Mouse (Mus musculus) hindbrain, embryonic 11.5 days (tissue): Measurements from ENCODE around the gene Pcbp4. TPM values are rescaled to one million over a fixed set of nuclear protein-coding genes. Genes with fewer than 3 reads are reported as not detected.
A peak's percentile ranks its signal among the peaks of the same experiment; 100 is the strongest.

ENCODE experiments used
- ATAC-seq: fragments of 200-750 bp; cut with Nextera tagmentation; 2 replicates; pipeline ENCODE4 v1.8.0; 2017; ENCODE audit warnings: mild to moderate bottlenecking, moderate TSS enrichment, moderate library complexity; ENCODE audit not compliant: low FRiP score
- DNase-seq: peaks from one replicate; pipeline ENCODE4 v3.0.0-alpha.2; 2015; ENCODE audit warnings: low spot score
- H3K27ac ChIP-seq: fragments of 300-500 bp; sonication (generic); 2 replicates; pipeline ENCODE4 v1.5.1; 2014; ENCODE audit warnings: mild to moderate bottlenecking, low read depth, low read length
- H3K27me3 ChIP-seq: fragments of 300-500 bp; sonication (generic); 2 replicates; pipeline ENCODE4 v1.6.1; 2014; ENCODE audit warnings: mild to moderate bottlenecking, low read length, moderate library complexity, mixed read lengths; ENCODE audit not compliant: control insufficient read depth, insufficient read depth
- H3K36me3 ChIP-seq: fragments of 300-500 bp; sonication (generic); 2 replicates; pipeline ENCODE4 v1.6.1; 2014; ENCODE audit warnings: mild to moderate bottlenecking, low read length, moderate library complexity, mixed read lengths; ENCODE audit not compliant: control insufficient read depth, insufficient read depth
- H3K4me1 ChIP-seq: fragments of 300-500 bp; sonication (generic); replicated peaks from 2 replicates; pipeline ENCODE4 v1.6.1; 2014; ENCODE audit warnings: low read length, mixed read lengths; ENCODE audit not compliant: control insufficient read depth, insufficient read depth
- H3K4me2 ChIP-seq: fragments of 300-500 bp; sonication (generic); replicated peaks from 2 replicates; pipeline ENCODE4 v1.6.1; 2014; ENCODE audit warnings: mild to moderate bottlenecking, low read depth, low read length
- H3K4me3 ChIP-seq: fragments of 300-500 bp; sonication (generic); 2 replicates; pipeline ENCODE4 v1.5.1; 2014; ENCODE audit warnings: low read depth, low read length
- H3K9ac ChIP-seq: fragments of 300-500 bp; sonication (generic); 2 replicates; pipeline ENCODE4 v1.6.1; 2014; ENCODE audit warnings: low read depth, low read length
- H3K9me3 ChIP-seq: fragments of 300-500 bp; sonication (generic); 2 replicates; pipeline ENCODE4 v1.6.1; 2016; ENCODE audit warnings: low read length; ENCODE audit not compliant: control insufficient read depth
- WGBS: fragments of 180-500 bp; shearing (Covaris S2); extraction: QIAGEN DNeasy Blood & Tissue Kit; methylation state at CpG from one replicate; pipeline ENCODE4 v1.1.7; 2014; 5-methylcytosine and 5-hydroxymethylcytosine counted together
- polyA plus RNA-seq: library from polyadenylated mRNA; unstranded; fragments of >200 nt; fragmentation: Nextera tagmentation; extraction: Ambion mirVana; gene quantifications from 2 replicates; pipeline ENCODE4 v1.2.1, GENCODE M21; 2014

Pcbp4 gene
- polyA plus RNA-seq, 1 experiment from 2014 or later: 222 TPM

DNA sequence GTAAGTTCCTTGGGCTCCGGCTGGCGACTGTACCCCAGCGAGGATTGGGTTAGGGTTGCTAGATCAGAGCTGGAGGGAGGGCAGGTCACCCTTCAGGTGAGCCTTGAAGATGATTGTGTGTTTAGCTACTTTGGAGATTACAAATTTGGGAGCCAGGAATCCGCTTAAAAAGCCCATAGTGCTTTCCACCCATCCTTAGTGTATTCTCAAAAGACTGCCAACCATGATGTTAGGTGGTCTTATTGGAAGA, 23.2 kb upstream of the Pcbp4 start:
- 5% methylated on average over 4 of the region's 4 CpGs for WGBS
- peak overlapping the region; percentile 78 for H3K4me2 ChIP-seq
- ATAC-seq (no peak), DNase-seq (no peak)
- peak overlapping the region; percentile 99 for H3K9ac ChIP-seq
- H3K27me3 ChIP-seq: no peaks in the 10 kb centered on the region
- peak overlapping the region; percentile 93; the same call in 1 of the 2 replicates for H3K27ac ChIP-seq
- peak overlapping the region; percentile 92 for H3K4me3 ChIP-seq
- 0 out of 2 replicates have a peak, but pooled peaks cover 7% of the 10 kb centered on the region for H3K36me3 ChIP-seq
- H3K4me1 ChIP-seq: peaks cover 5% of the 10 kb centered on the region; the same call in 1 of the 2 replicates
- H3K9me3 ChIP-seq: no peaks in the 10 kb centered on the region

DNA sequence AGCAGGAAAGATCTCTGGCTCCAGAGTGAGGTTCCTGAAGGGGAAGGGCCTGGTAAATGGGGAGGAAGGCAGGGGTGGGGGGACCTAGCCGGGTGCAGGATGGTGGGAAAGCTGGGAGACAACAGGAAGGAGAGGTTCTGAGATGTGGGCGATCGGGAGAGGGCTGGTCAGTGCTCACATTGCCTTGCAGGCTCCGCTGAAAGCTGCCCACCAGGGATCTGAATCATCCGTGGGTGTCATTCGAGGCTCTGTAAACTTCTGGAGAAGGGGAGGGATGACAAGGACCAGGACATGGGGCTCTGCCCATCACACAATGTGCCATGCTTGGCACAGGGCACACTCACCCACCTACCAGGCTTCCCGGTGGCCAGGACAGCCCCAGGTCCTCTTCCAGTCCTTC, 19.7 kb upstream of the Pcbp4 start:
- Histone ChIP-seq H3K27me3 (no peaks in the 10 kb centered on the region), H3K9me3 (no peaks in the 10 kb centered on the region), H3K36me3 (0 out of 2 replicates have a peak, but pooled peaks cover 7% of the 10 kb centered on the region), H3K4me3 (no peak overlapping the region), H3K4me2 (no peak overlapping the region), H3K4me1 (peaks cover 10% of the 10 kb centered on the region), H3K27ac (0 out of 2 replicates have a peak overlapping the region, but pooled peaks have one; percentile 24), H3K9ac (no peak overlapping the region)
- 79% methylated on average over 7 of the region's 7 CpGs for WGBS
- DNase-seq (no peak), ATAC-seq (no peak)

DNA sequence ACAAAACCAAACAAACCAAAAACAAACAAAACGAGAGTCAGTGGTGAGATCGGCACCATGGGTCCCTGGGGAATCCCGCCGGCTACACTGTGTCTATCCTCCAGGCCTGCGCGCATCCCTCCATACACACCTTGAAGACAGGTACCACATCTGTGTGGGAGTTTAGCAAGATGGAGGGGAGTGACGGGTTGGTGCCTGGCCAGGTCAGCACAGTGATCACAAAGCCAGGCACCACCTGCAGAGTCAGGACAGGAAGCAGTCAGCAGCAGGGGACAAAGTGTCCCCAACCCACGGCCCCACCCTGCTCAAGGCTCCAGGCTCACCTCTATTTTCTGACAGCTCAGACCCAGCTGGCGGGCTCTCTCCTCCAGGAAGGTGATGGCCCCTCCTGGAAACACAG, 16.5 kb upstream of the Pcbp4 start:
- H3K27ac ChIP-seq: no peak overlapping the region
- H3K4me2 ChIP-seq: no peak overlapping the region
- H3K27me3 ChIP-seq: no peaks in the 10 kb centered on the region
- no peak for DNase-seq
- 82% methylated on average over 9 of the region's 9 CpGs for WGBS
- ATAC-seq: no peak
- peaks cover 5% of the 10 kb centered on the region for H3K4me1 ChIP-seq
- H3K9me3 ChIP-seq: no peaks in the 10 kb centered on the region
- no peak overlapping the region for H3K4me3 ChIP-seq
- 0 out of 2 replicates have a peak, but pooled peaks cover 4% of the 10 kb centered on the region for H3K36me3 ChIP-seq
- H3K9ac ChIP-seq: no peak overlapping the region

DNA sequence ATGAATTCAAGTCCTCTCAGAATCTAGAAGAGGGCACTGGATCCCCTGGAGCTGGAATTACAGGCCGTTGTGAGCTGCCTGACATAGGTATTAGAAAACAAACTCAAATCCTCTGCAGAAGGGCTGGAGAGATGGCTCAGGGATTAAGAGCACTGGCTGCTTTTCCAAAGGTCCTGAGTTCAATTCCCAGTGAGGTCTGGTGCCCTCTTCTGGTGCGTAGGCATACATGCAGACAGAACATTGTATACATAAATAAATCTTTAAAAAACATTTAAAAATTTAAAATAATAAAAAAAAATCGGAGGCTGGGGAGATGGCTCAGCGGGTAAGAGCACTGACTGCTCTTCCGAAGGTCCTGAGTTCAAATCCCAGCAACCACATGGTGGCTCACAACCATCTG, 10.4 kb upstream of the Pcbp4 start:
- DNase-seq: no peak
- WGBS: 80% methylated on average over 5 of the region's 5 CpGs

DNA sequence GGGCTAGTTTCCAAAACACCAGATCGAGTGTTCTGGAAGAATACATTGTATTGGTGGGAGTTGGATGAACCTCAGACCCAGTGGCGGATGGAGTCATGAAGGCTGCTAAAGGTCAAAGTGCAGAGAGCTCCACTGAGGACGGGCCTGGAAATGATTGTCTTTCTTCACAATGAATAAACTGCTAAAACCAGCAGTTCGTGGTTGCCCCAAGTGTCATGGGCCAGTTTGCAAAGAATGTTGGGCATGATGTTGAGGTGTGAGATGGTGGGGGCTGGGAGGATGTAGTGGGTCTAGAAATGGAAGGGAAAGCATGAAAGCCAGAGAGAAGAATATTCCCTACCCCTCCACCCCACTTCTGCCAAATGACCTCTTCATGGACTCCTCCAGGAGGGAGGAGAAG, 8.3 kb upstream of the Pcbp4 start:
- Histone ChIP-seq H3K36me3 (no peaks in the 10 kb centered on the region), H3K4me1 (peaks cover 7% of the 10 kb centered on the region), H3K27me3 (no peaks in the 10 kb centered on the region), H3K9me3 (no peaks in the 10 kb centered on the region), H3K4me3 (no peak overlapping the region), H3K9ac (no peak overlapping the region), H3K27ac (no peak overlapping the region), H3K4me2 (no peak overlapping the region)
- WGBS: 67% methylated on average over 4 of the region's 4 CpGs
- ATAC-seq: no peak
- no peak for DNase-seq

More for the DNA sequence above, 10.4 kb upstream of the Pcbp4 start:
- Histone ChIP-seq H3K4me3 (no peak overlapping the region), H3K4me1 (peaks cover under 1% of the 10 kb centered on the region), H3K27me3 (no peaks in the 10 kb centered on the region), H3K4me2 (no peak overlapping the region), H3K9ac (no peak overlapping the region), H3K36me3 (no peaks in the 10 kb centered on the region), H3K9me3 (no peaks in the 10 kb centered on the region), H3K27ac (no peak overlapping the region)
- no peak for ATAC-seq

DNA sequence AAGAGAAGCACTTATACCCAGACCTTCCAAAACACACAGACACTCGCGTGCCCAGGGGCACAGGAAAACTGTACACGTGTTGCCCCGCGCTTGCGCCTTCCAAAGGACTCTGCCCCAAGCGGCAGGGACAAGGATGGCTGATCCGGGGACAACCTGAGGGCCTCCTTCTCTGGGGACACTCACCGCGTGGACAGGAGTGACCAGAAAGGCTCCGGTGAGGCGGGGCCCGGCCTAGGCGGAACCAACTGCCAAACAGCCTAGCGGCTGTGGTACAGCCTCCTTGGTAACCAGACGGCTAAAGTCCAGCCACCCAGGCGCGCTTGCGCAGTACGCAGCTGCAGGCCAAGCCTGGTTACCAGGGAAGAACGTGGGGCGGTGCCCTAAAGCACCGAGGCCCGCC, 5.7 kb upstream of the Pcbp4 start, which contains the start of the genes Abhd14b and Abhd14a:
Abhd14b (plus strand) TSS at position 112 of the 400 bp plus-strand sequence.
Abhd14a (minus strand) TSS at position 331 of the 400 bp plus-strand sequence.
- Histone ChIP-seq H3K27ac (peak within 1 kb of the TSS; percentile 54; the same call in 1 of the 2 replicates), H3K9me3 (no peaks in the 10 kb centered on the region), H3K4me1 (peaks cover 8% of the 10 kb centered on the region), H3K9ac (peak within 1 kb of the TSS; percentile 60), H3K27me3 (no peaks in the 10 kb centered on the region), H3K4me2 (peak within 1 kb of the TSS; percentile 58), H3K36me3 (no peaks in the 10 kb centered on the region), H3K4me3 (peak within 1 kb of the TSS; percentile 36)
- ATAC-seq: peak; percentile 75
- DNase-seq: peak; percentile 92
- under 1% methylated on average over 24 of the region's 24 CpGs for WGBS

DNA sequence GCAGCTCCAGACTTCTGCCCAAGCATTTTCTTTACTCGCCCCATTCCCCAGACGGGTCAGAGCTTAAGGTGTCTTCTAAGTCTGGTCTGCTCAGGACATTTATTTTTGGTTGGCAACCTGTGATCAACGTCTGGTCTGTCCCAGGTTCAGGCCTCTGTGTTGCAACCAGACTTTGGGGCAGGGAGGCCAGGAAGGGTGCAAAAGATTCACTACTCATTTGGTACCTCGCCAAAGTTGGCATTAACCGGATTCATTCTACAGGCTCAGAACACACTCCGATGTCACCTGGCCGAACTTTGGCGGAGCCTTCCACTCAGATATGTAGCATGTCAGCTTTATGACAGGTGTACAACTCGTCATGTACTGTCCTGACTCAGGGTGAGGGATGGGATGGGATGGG, 5.1 kb upstream of the Pcbp4 start:
- Histone ChIP-seq H3K4me3 (peak overlapping the region; percentile 36), H3K4me1 (peaks cover 13% of the 10 kb centered on the region), H3K4me2 (peak overlapping the region; percentile 58), H3K36me3 (no peaks in the 10 kb centered on the region), H3K27ac (peak overlapping the region; percentile 20; the same call in 1 of the 2 replicates), H3K9ac (peak overlapping the region; percentile 60), H3K9me3 (no peaks in the 10 kb centered on the region), H3K27me3 (no peaks in the 10 kb centered on the region)
- WGBS: 39% methylated on average over 9 of the region's 9 CpGs
- DNase-seq: no peak
- peak; percentile 16; the same call in 1 of the 2 replicates for ATAC-seq

DNA sequence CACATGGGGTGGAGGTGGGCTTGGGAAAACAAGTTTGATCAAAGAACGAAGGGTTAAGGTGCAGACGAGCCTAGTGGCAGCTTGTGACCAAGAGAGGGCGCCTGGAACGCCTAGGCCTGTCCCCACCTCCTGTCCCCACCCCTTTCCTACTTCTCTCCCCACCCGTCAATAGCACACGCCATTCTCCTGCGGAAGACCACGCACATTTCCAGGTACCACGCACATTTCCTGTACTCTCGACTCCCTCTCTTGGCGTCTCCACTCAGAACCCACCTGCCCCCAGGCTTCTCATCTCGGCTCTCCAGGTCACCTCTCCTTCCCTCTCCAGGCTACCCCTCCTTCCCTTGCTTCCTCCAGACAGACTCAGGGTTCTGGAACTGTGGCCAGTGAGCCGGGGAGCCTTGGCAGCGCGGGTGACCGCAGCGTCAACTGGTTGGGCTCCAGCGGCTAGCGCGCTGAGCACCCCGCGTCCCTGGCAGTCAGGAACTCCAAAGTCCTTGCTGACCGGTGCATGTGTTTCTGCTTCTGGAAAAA, 4.5 kb upstream of the Pcbp4 start:
- no peak overlapping the region for H3K27ac ChIP-seq
- peak; percentile 38; the same call in 1 of the 2 replicates for ATAC-seq

DNA sequence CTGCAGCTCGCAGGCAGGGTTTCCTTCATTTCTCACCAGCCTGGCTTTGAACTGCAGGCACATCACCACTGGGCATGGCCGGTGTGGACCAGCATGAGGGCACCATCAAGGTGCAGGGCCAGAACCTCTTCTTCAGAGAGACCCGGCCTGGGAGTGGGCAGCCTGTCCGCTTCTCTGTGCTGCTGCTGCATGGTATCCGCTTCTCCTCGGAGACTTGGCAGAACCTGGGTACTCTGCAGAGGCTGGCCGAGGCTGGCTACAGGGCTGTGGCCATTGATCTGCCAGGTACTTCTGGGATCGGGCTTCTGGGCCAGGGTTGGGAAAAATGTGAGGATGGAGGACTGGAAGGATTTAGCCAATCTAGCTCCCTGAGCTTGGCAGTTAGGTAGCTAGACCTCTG, 3.1 kb upstream of the Pcbp4 start:
- 89% methylated on average over 8 of the region's 8 CpGs for WGBS
- Histone ChIP-seq H3K9me3 (no peaks in the 10 kb centered on the region), H3K4me1 (peaks cover 14% of the 10 kb centered on the region), H3K9ac (no peak overlapping the region), H3K27ac (no peak overlapping the region), H3K4me3 (no peak overlapping the region), H3K36me3 (no peaks in the 10 kb centered on the region), H3K27me3 (no peaks in the 10 kb centered on the region), H3K4me2 (no peak overlapping the region)
- ATAC-seq: no peak
- no peak for DNase-seq

More for the DNA sequence above, 4.5 kb upstream of the Pcbp4 start:
- WGBS: 1% methylated on average over 23 of the region's 23 CpGs
- Histone ChIP-seq H3K36me3 (no peaks in the 10 kb centered on the region), H3K4me2 (peak overlapping the region; percentile 50), H3K27me3 (no peaks in the 10 kb centered on the region), H3K4me1 (peaks cover 14% of the 10 kb centered on the region), H3K9ac (peak overlapping the region; percentile 24; the same call in 1 of the 2 replicates), H3K4me3 (peak overlapping the region; percentile 23), H3K9me3 (no peaks in the 10 kb centered on the region)
- DNase-seq: peak; percentile 75
